Mouse (Mus musculus): ENCODE measurements at regions not wholly inside any gene's neighbourhood (a gene's known extent, or its start where the extent isn't known, plus 50 kb on each side); places are given as distances from the start of the nearest gene placed in this dataset.

DNA sequence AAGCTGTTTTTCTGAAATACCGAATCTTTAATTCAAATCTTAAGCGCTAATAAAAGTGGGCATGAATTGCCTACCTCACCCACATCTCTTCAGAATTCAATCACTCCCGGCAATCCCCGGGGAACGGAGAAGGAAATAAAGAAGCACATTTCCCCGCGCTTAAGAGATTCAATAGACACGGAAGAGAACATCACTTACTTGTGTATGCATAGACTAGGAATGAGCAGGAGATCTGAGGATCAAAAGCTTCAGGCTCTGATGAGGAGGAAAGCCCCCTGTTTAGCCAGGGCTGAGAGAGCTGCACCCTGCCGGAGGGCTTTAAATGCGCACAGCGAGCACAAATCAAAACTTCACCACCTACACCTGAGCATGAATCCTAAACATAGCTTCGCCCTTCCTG, 72.0 kb upstream of the Arglu1 start:
- no peak for DNase-seq (ENCODE audit: low spot score)

DNA sequence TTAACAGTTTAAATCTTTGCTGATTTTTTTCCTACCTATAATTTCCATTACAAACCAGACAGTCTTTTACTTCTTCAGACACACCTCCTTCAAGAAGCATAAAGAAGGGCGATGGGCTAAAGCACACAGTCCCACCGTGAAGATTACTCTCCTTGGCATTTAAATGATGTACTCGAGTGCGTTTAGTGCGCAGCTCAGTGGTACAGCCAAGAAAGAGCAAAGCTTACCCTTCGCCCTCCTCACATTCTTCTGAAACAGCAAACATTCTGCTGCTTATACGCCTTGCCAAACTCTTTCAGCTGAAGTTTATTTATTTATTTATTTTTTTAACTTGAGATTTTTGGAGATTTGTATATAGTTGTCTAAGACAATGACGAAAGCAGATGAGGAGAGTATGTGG, 68.0 kb upstream of the Arglu1 start:
- no peak for DNase-seq (ENCODE audit: low spot score)

DNA sequence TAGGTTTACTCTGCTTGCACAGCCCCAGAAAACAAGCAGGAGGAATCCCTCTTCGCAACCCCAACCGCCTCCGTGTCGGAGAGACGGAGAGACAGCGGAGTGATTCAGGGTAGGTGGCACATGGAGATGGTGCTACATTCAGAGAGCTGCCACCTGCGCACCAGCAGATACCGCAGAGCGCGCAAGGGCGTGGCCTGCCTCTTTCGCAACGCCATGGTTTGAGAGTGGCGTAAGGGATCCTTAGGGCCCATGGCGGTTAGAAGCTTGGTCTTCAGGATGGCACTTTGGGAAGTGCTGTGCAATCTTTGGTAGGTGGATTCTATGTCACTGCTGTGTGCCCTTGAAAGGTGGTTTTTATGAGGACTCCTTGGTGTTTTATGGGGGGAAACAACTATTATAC, 60.9 kb upstream of the Arglu1 start:
- no peak for DNase-seq (ENCODE audit: low spot score)

DNA sequence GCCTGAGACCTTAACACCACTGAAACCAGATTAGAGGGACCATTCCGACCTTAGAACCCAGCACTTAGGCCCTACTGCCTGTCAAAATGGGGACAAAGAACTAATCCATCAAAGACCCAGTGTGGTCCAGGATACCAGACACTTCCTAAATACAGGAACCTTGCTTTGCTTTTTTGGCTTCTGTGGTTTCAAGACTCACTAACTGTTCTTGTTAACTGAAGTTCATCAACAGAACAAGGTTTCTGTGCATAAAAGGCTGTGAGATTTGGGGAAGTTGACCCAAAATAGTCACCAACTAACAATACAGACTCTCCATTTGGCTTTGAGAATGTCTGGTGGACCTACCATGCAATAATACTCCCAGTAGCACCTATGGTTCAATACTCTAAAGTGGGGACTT, 56.4 kb upstream of the Arglu1 start:
- DNase-seq (ENCODE audit: low spot score): no peak

DNA sequence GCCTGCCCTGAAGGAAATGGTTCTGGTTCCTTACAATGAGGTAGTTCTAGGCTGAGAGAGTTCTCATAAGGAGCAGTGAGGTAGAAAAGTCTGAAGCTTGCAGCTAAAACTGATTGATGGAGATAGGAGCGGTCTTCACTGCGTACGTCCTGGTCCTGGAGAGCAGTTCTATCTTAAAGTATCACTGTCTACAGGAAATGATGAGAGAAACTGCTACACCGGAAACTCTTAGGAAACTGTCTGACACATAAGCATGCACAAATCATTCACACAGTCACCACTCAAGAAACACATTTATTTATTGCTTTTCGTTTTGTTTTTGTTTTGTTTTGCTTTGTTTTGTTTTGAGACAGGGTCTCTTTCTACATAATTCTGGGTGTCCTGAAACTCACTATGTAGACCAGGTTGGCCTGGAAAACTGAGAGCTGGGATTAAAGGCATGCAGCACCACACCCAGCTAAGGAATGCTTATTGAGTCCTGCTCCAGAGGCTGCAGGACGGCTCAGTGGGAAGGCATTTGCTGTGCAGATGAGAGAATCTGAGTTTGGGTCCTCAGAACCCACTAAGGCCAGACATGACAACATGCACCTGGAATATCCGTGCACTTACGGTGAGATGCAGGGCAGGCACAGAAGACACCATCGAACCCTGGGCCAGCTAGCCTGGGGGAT, 55.4 kb upstream of the Arglu1 start:
- no peak for DNase-seq (ENCODE audit: low spot score)
